Mouse (Mus musculus): Measurements from ENCODE around the gene Sipa1. TPM values are rescaled to one million over a fixed set of nuclear protein-coding genes. Genes with fewer than 3 reads are reported as not detected.
A peak's percentile ranks its signal among the peaks of the same experiment; 100 is the strongest.

Sipa1 gene
- total and polyA plus RNA-seq, 3 experiments: 6.2 to 15.5 TPM; not detected in 1

GRCm38 (mm10) chr19:5711907-5712460 is 48.5 kb upstream of the Sipa1 start:
- H3K4me1 ChIP-seq (ENCODE audit: control insufficient read depth in 1 of 2, insufficient read depth in 2 of 2, low read length in 2 of 2): peaks cover 0 to 4% of the 10 kb centered on the region in 2 experiments; a peak in 1 of 4 replicates
- no peaks in the 10 kb centered on the region for H3K27me3 ChIP-seq (ENCODE audit: control insufficient read depth in 1 of 2, insufficient read depth in 2 of 2, low read length in 2 of 2)
- no peak for DNase-seq (ENCODE audit: low read depth, low spot score)
- H3K36me3 ChIP-seq (ENCODE audit: control insufficient read depth in 1 of 2, insufficient read depth in 2 of 2, low read length in 2 of 2): peaks cover 0 to 6% of the 10 kb centered on the region in 2 experiments
- H3K79me2 ChIP-seq (ENCODE audit: control insufficient read depth, insufficient read depth, low read length, poor library complexity): peaks cover 3% of the 10 kb centered on the region; the same call in 1 of the 2 replicates
- no peak overlapping the region for H3K9ac ChIP-seq (ENCODE audit: control insufficient read depth, low read depth, low read length, poor library complexity, severe bottlenecking)
- H3K4me3 ChIP-seq (ENCODE audit: control insufficient read depth in 1 of 2, insufficient read depth in 1 of 2, low read depth in 2 of 2, low read length in 2 of 2): no peak overlapping the region
- no peaks in the 10 kb centered on the region for H3K9me3 ChIP-seq (replicated peaks; ENCODE audit: insufficient read depth, low read length)
- no peak for TF ChIP-seq MAZ (IDR thresholded peaks at IDR 0.05; ENCODE audit: low read depth, low read length)
- TF ChIP-seq JUND (IDR thresholded peaks at IDR 0.05; ENCODE audit: low read depth, low read length): no peak
- no peak for TF ChIP-seq NRF1 (IDR thresholded peaks at IDR 0.05; ENCODE audit: insufficient read depth, low read depth, low read length, poor library complexity, severe bottlenecking)
- TF ChIP-seq MEF2A (IDR thresholded peaks at IDR 0.05; ENCODE audit: extremely low read depth, insufficient replicate concordance, low read depth, low read length, poor library complexity, severe bottlenecking): no peak
- no peak overlapping the region for H3K27ac ChIP-seq (ENCODE audit: control insufficient read depth, low read depth, low read length)

GRCm38 (mm10) chr19:5711218-5711617 is 47.7 kb upstream of the Sipa1 start:
- H3K27ac ChIP-seq (ENCODE audit: control insufficient read depth, low read depth, low read length): no peak overlapping the region
- peaks cover 0 to 6% of the 10 kb centered on the region in 2 experiments for H3K36me3 ChIP-seq (ENCODE audit: control insufficient read depth in 1 of 2, insufficient read depth in 2 of 2, low read length in 2 of 2)
- peaks cover 0 to 4% of the 10 kb centered on the region in 2 experiments; a peak in 1 of 4 replicates for H3K4me1 ChIP-seq (ENCODE audit: control insufficient read depth in 1 of 2, insufficient read depth in 2 of 2, low read length in 2 of 2)
- no peaks in the 10 kb centered on the region for H3K27me3 ChIP-seq (ENCODE audit: control insufficient read depth in 1 of 2, insufficient read depth in 2 of 2, low read length in 2 of 2)
- H3K4me3 ChIP-seq (ENCODE audit: control insufficient read depth in 1 of 2, insufficient read depth in 1 of 2, low read depth in 2 of 2, low read length in 2 of 2): no peak overlapping the region
- no peak overlapping the region for H3K9ac ChIP-seq (ENCODE audit: control insufficient read depth, low read depth, low read length, poor library complexity, severe bottlenecking)
- peak; percentile 55 for DNase-seq (ENCODE audit: low read depth, low spot score)
- no peaks in the 10 kb centered on the region for H3K9me3 ChIP-seq (replicated peaks; ENCODE audit: insufficient read depth, low read length)
- TF ChIP-seq MAZ (IDR thresholded peaks at IDR 0.05; ENCODE audit: low read depth, low read length) (no peak), CTCF (IDR thresholded peaks at IDR 0.05 in 2 of 3, conservative IDR thresholded peaks at IDR 0.05 in 1 of 3; ENCODE audit: control insufficient read depth in 1 of 3, insufficient read depth in 1 of 3, low read depth in 2 of 3, low read length in 3 of 3, poor library complexity in 1 of 3, severe bottlenecking in 1 of 3) (peak; percentile 70 to 76 (median 74)), KAT2A (conservative IDR thresholded peaks at IDR 0.05; ENCODE audit: low read depth, low read length) (no peak), MEF2A (IDR thresholded peaks at IDR 0.05; ENCODE audit: extremely low read depth, insufficient replicate concordance, low read depth, low read length, poor library complexity, severe bottlenecking) (no peak), NRF1 (IDR thresholded peaks at IDR 0.05; ENCODE audit: insufficient read depth, low read depth, low read length, poor library complexity, severe bottlenecking) (no peak), SMC3 (IDR thresholded peaks at IDR 0.05; ENCODE audit: low read depth, low read length) (peak; percentile 58), RAD21 (IDR thresholded peaks at IDR 0.05; ENCODE audit: low read depth, low read length) (peak; percentile 57)
- peaks cover 3% of the 10 kb centered on the region; the same call in 1 of the 2 replicates for H3K79me2 ChIP-seq (ENCODE audit: control insufficient read depth, insufficient read depth, low read length, poor library complexity)

GRCm38 (mm10) chr19:5710581-5710980 is 47.1 kb upstream of the Sipa1 start:
- peaks cover 3% of the 10 kb centered on the region; the same call in 1 of the 2 replicates for H3K79me2 ChIP-seq (ENCODE audit: control insufficient read depth, insufficient read depth, low read length, poor library complexity)
- peaks cover 0 to 8% of the 10 kb centered on the region in 2 experiments for H3K36me3 ChIP-seq (ENCODE audit: control insufficient read depth in 1 of 2, insufficient read depth in 2 of 2, low read length in 2 of 2)
- TF ChIP-seq ETS1 (IDR thresholded peaks at IDR 0.05; ENCODE audit: low read depth, low read length): no peak
- no peak for TF ChIP-seq EP300 (IDR thresholded peaks at IDR 0.05; ENCODE audit: low read depth in 1 of 2, low read length in 2 of 2)
- TF ChIP-seq ZNF384 (IDR thresholded peaks at IDR 0.05; ENCODE audit: low read depth, low read length): no peak
- TF ChIP-seq NRF1 (IDR thresholded peaks at IDR 0.05; ENCODE audit: insufficient read depth, low read depth, low read length, poor library complexity, severe bottlenecking): no peak
- no peak for TF ChIP-seq KAT2A (conservative IDR thresholded peaks at IDR 0.05; ENCODE audit: low read depth, low read length)
- TF ChIP-seq ZC3H11A (IDR thresholded peaks at IDR 0.05; ENCODE audit: low read depth, low read length): no peak
- TF ChIP-seq MEF2A (IDR thresholded peaks at IDR 0.05; ENCODE audit: extremely low read depth, insufficient replicate concordance, low read depth, low read length, poor library complexity, severe bottlenecking): no peak
- no peak for TF ChIP-seq TAL1 (IDR thresholded peaks at IDR 0.05; ENCODE audit: low read length)
- no peak for TF ChIP-seq POLR2AphosphoS5 (IDR thresholded peaks at IDR 0.05; ENCODE audit: borderline replicate concordance, low read depth, low read length)
- no peak for TF ChIP-seq RCOR1 (IDR thresholded peaks at IDR 0.05; ENCODE audit: low read depth, low read length)
- no peak for TF ChIP-seq JUND (IDR thresholded peaks at IDR 0.05; ENCODE audit: low read depth, low read length)
- no peak for TF ChIP-seq CTCF (IDR thresholded peaks at IDR 0.05 in 2 of 3, conservative IDR thresholded peaks at IDR 0.05 in 1 of 3; ENCODE audit: control insufficient read depth in 1 of 3, insufficient read depth in 1 of 3, low read depth in 2 of 3, low read length in 3 of 3, poor library complexity in 1 of 3, severe bottlenecking in 1 of 3)
- TF ChIP-seq TBP (IDR thresholded peaks at IDR 0.05; ENCODE audit: low read depth, low read length): no peak
- TF ChIP-seq CHD1 (IDR thresholded peaks at IDR 0.05; ENCODE audit: low read depth, low read length): no peak
- no peak for TF ChIP-seq POLR2A (IDR thresholded peaks at IDR 0.05; ENCODE audit: control insufficient read depth in 1 of 2, insufficient read depth in 1 of 2, low read depth in 1 of 2, low read length in 2 of 2, poor library complexity in 1 of 2)
- no peak for TF ChIP-seq MYB (IDR thresholded peaks at IDR 0.05; ENCODE audit: low read depth, low read length)
- TF ChIP-seq MXI1 (IDR thresholded peaks at IDR 0.05; ENCODE audit: low read depth, low read length): no peak
- no peak for TF ChIP-seq HCFC1 (IDR thresholded peaks at IDR 0.05; ENCODE audit: low read depth, low read length)
- no peaks in the 10 kb centered on the region for H3K27me3 ChIP-seq (ENCODE audit: control insufficient read depth in 1 of 2, insufficient read depth in 2 of 2, low read length in 2 of 2)
- no peak for DNase-seq (ENCODE audit: low read depth, low spot score)
- H3K4me1 ChIP-seq (ENCODE audit: control insufficient read depth in 1 of 2, insufficient read depth in 2 of 2, low read length in 2 of 2): peaks cover 0 to 4% of the 10 kb centered on the region in 2 experiments; a peak in 1 of 4 replicates
- no peaks in the 10 kb centered on the region for H3K9me3 ChIP-seq (replicated peaks; ENCODE audit: insufficient read depth, low read length)
- no peak overlapping the region for H3K9ac ChIP-seq (ENCODE audit: control insufficient read depth, low read depth, low read length, poor library complexity, severe bottlenecking)
- no peak overlapping the region for H3K4me3 ChIP-seq (ENCODE audit: control insufficient read depth in 1 of 2, insufficient read depth in 1 of 2, low read depth in 2 of 2, low read length in 2 of 2)
- no peak overlapping the region for H3K27ac ChIP-seq (ENCODE audit: control insufficient read depth, low read depth, low read length)

Measured in MEL (cell line).